Mouse (Mus musculus): ENCODE measurements around the gene Insr.
"Not testable (repeated sequence)": the region's sequence is repeated elsewhere in the genome, so short reads cannot be mapped to it uniquely, and the experiment has no call there.

Gene Insr

DNA sequence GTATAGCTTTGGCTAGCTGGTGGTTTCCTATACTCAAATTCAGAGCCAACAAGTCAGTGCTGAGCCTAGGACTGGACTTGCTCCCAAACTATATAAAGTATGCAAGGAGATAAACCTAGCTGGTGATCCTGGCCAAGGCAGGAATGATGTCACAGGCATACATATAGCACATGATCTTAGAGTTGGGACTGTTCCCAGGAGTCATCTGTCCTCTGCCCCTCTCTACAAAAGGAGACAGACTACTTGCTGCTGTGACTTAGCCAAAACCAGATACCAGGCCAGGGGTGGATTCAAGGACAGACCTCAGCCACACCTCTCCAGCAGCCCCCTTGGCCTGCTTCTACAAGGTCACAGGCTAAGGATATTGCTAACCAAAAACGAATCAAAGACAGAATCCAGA is 92.0 kb downstream of the Insr start:
- no peak for DNase-seq (ENCODE audit: low spot score)

GRCm38 (mm10) chr8:3179930-3180329 is 99.5 kb downstream of the Insr start:
- no peak for DNase-seq (ENCODE audit: low spot score)

DNA sequence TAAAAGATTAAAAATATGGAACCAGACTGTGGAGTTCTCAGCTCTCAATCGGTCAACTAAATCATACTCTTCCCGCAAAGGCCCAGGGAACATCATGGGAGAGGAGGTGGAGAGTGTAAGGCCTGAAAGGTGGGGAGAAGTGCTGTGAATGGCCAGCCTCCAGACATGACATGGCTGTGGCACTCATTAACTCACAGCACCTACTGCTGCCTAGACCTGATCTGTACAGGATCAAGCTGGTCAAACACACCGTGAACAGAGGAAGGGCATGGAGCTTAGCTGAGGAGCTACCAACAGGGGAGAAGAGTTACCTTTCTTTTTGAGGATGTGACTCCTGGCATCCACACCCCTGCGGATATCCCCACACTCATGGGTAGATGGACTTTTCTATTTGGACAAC is 102.0 kb downstream of the Insr start:
- DNase-seq (ENCODE audit: low spot score), result no peak

- DNase-seq (ENCODE audit: low spot score), result no peak
Observed at GRCm38 (mm10) chr8:3172246-3172645, 107.2 kb downstream of the Insr start.

- DNase-seq (ENCODE audit: low spot score), result no peak
Observed at GRCm38 (mm10) chr8:3146506-3146905, 132.9 kb downstream of the Insr start.

DNA sequence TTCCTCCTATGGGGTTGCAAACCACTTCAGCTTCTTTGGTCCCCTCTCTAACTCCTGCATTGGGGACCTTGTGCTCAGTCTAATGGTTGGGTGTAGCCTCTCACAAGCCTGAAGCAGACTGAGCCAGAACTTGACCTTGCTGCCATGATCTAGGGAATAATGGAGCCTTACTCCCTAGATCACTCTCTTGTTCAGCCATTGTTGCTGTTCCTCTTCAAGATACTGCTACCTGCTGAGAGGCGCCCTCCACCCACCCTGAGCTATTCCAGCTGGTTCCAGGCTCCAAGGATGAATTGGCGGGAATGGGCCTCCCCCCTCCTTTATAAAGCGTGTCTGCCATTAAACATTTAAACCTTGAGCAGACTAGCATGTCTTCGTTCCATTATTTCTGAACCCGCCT is 179.0 kb downstream of the Insr start:
- not testable (repeated sequence) for DNase-seq (ENCODE audit: low spot score)
